Mouse (Mus musculus) hindbrain, embryonic 14.5 days (tissue): ENCODE data around the gene Grem1. TPM values are rescaled to one million over a fixed set of nuclear protein-coding genes. Genes with fewer than 3 reads are reported as not detected.

Experiments used
- ATAC-seq: fragments of 200-750 bp; cut with Nextera tagmentation; 2 replicates; pipeline ENCODE4 v1.8.0; 2017; ENCODE audit warnings: moderate number of reproducible peaks, mild to moderate bottlenecking, moderate TSS enrichment, moderate library complexity; ENCODE audit not compliant: low FRiP score
- DNase-seq: peaks from one replicate; pipeline ENCODE4 v3.0.0-alpha.2; 2015; ENCODE audit warnings: low spot score
- H3K27ac ChIP-seq: fragments of 300-500 bp; sonication (generic); 2 replicates; pipeline ENCODE4 v1.5.1; 2014; ENCODE audit warnings: mild to moderate bottlenecking, moderate library complexity
- H3K27me3 ChIP-seq: fragments of 300-500 bp; sonication (generic); 2 replicates; pipeline ENCODE4 v1.6.1; 2014; ENCODE audit warnings: mild to moderate bottlenecking, low read length, mixed read lengths; ENCODE audit not compliant: control insufficient read depth, insufficient read depth
- H3K36me3 ChIP-seq: fragments of 300-500 bp; sonication (generic); replicated peaks from 2 replicates; pipeline ENCODE4 v1.6.1; 2014; ENCODE audit not compliant: control insufficient read depth, insufficient read depth
- H3K4me1 ChIP-seq: fragments of 300-500 bp; sonication (generic); replicated peaks from 2 replicates; pipeline ENCODE4 v1.6.1; 2014; ENCODE audit warnings: antibody characterized with exemption, low read length, mixed read lengths; ENCODE audit not compliant: control insufficient read depth, insufficient read depth
- H3K4me2 ChIP-seq: fragments of 300-500 bp; sonication (generic); replicated peaks from 2 replicates; pipeline ENCODE4 v1.6.1; 2014; ENCODE audit warnings: mild to moderate bottlenecking, moderate library complexity
- H3K4me3 ChIP-seq: fragments of 300-500 bp; sonication (generic); replicated peaks from 2 replicates; pipeline ENCODE4 v1.5.1; 2014; ENCODE audit warnings: mild to moderate bottlenecking, low read length
- H3K9ac ChIP-seq: fragments of 300-500 bp; sonication (generic); 2 replicates; pipeline ENCODE4 v1.6.1; 2014
- H3K9me3 ChIP-seq: fragments of 300-500 bp; sonication (generic); 2 replicates; pipeline ENCODE4 v1.6.1; 2016; ENCODE audit warnings: low read length; ENCODE audit not compliant: control insufficient read depth
- WGBS: fragments of 180-500 bp; shearing (Covaris S2); extraction: QIAGEN DNeasy Blood & Tissue Kit; methylation state at CpG from one replicate; pipeline ENCODE4 v1.1.7; 2014; 5-methylcytosine and 5-hydroxymethylcytosine counted together
- polyA plus RNA-seq: library from polyadenylated mRNA; unstranded; fragments of >200 nt; fragmentation: Nextera tagmentation; extraction: Ambion mirVana; gene quantifications from 2 replicates; pipeline ENCODE4 v1.2.1, GENCODE M21; 2014

Grem1 gene
- polyA plus RNA-seq, 1 experiment from 2014 or later: 2.2 TPM

DNA sequence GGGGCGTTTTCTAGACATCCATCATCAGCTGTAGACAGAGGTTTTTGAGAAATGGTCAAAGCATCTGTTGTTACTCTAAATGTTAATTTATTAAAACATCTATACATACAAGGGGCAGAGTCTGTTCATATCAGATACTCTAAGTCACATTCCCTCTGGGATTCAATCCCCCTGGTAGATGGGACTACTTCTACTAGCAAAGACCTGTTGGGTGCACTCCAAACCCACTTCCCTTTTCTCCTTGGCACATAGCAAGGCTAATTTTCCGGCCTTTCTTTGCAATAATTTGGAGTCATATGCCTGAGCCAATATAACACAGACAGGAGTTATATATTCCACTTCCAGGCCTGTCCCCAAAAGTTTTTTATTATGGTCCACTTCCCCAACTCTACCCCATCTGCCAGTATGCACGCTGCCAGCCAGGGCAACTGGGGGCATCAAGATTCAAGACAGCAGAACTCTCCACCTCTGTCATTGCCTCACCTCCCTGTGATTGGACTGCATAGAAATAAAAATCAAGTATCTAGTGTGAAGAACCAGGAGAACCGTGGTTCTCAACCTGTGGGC, 30.5 kb upstream of the Grem1 start:
- H3K36me3 ChIP-seq: peaks cover 30% of the 10 kb centered on the region
- WGBS: 96% methylated on average over 4 of the region's 4 CpGs
- ATAC-seq (no peak), DNase-seq (no peak)
- H3K27me3 ChIP-seq: no peaks in the 10 kb centered on the region
- no peak overlapping the region for H3K9ac ChIP-seq
- no peaks in the 10 kb centered on the region for H3K4me1 ChIP-seq
- no peak overlapping the region for H3K27ac ChIP-seq
- no peak overlapping the region for H3K4me3 ChIP-seq
- H3K4me2 ChIP-seq: no peak overlapping the region
- no peaks in the 10 kb centered on the region for H3K9me3 ChIP-seq

DNA sequence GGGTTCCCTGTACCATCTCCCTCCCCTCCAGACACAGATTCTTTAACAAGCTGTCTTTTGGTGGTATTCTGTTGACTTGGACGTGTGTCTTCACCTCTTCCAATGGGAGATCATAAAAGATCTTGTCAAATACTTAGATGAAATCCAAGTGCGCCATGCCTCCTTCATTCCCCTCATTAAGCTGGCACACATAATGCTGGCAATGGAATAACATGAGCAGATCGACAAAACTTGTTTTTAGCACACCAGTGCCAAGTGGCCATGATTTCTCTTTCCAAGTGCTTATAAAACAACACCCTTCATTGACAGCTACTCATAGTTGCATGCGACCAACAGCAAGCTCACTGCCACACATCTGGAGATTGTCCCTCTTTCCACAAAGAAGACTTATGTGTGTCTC, 29.4 kb upstream of the Grem1 start:
- no peak for ATAC-seq
- 88% methylated on average over 4 of the region's 4 CpGs for WGBS
- no peak for DNase-seq

DNA sequence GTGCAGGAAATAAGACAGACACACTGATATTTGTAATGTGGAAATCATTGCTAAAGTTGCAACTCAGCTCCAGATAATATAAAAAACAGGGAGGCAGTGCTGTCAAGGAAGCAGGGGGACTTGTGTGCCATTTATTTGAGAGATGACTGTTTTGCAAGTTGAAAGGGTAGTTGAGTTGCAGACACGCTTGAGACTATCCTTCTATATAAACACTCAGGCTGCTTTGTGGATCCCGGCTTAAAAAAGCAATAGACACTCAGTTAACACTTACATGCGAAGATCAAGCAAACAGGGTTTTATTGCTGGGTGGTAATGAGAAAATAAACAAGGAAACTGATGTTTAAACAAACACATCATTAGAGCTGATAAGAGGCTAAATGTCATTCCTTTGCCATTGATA, 26.4 kb upstream of the Grem1 start:
- ATAC-seq (no peak), DNase-seq (no peak)
- Histone ChIP-seq H3K4me3 (no peak overlapping the region), H3K4me2 (no peak overlapping the region), H3K36me3 (peaks cover 20% of the 10 kb centered on the region), H3K27ac (no peak overlapping the region), H3K9ac (no peak overlapping the region), H3K27me3 (no peaks in the 10 kb centered on the region), H3K4me1 (no peaks in the 10 kb centered on the region), H3K9me3 (no peaks in the 10 kb centered on the region)
- 83% methylated on average over 3 of the region's 3 CpGs for WGBS

More for the DNA sequence above, 29.4 kb upstream of the Grem1 start:
- no peak overlapping the region for H3K9ac ChIP-seq
- H3K36me3 ChIP-seq: peaks cover 30% of the 10 kb centered on the region
- H3K27me3 ChIP-seq: no peaks in the 10 kb centered on the region
- H3K9me3 ChIP-seq: no peaks in the 10 kb centered on the region
- H3K4me1 ChIP-seq: no peaks in the 10 kb centered on the region
- no peak overlapping the region for H3K4me2 ChIP-seq
- H3K27ac ChIP-seq: no peak overlapping the region
- H3K4me3 ChIP-seq: no peak overlapping the region

DNA sequence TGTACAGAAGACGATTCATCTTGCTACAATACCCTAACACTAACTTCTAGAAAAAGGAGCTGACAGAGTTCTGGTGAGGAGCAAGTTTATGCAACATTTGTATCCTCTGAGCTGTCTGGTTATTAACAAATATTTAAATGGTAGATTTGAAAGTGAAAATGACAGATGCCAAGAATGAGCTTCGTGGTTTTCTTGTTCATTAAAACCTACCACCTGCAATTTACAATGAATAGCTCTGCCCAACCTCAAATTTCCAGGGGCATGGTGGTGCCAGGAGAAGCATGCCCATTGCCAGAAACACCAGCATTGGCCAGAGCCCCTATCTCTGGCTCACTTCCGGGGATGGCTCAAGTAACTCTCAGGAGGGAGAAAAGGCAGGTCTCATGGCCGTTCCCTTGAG, 23.1 kb upstream of the Grem1 start:
- Histone ChIP-seq H3K36me3 (no peaks in the 10 kb centered on the region; the same call in 1 of the 2 replicates), H3K4me1 (no peaks in the 10 kb centered on the region), H3K4me2 (no peak overlapping the region), H3K9ac (no peak overlapping the region), H3K9me3 (no peaks in the 10 kb centered on the region), H3K4me3 (no peak overlapping the region), H3K27ac (no peak overlapping the region), H3K27me3 (no peaks in the 10 kb centered on the region)
- 92% methylated on average over 4 of the region's 4 CpGs for WGBS
- no peak for ATAC-seq
- DNase-seq: no peak

GRCm38 (mm10) chr2:113781107-113781506, 22.7 kb upstream of the Grem1 start:
- no peak overlapping the region for H3K27ac ChIP-seq
- H3K9me3 ChIP-seq: no peaks in the 10 kb centered on the region
- DNase-seq (no peak), ATAC-seq (no peak)
- WGBS: 92% methylated on average over 5 of the region's 5 CpGs
- no peak overlapping the region for H3K9ac ChIP-seq
- no peaks in the 10 kb centered on the region for H3K4me1 ChIP-seq
- no peaks in the 10 kb centered on the region for H3K27me3 ChIP-seq
- no peak overlapping the region for H3K4me3 ChIP-seq
- no peaks in the 10 kb centered on the region; the same call in 1 of the 2 replicates for H3K36me3 ChIP-seq
- no peak overlapping the region for H3K4me2 ChIP-seq

GRCm38 (mm10) chr2:113779336-113779735, 20.9 kb upstream of the Grem1 start:
- Histone ChIP-seq H3K4me2 (no peak overlapping the region), H3K4me1 (no peaks in the 10 kb centered on the region), H3K36me3 (peaks cover 1% of the 10 kb centered on the region; the same call in 1 of the 2 replicates), H3K9me3 (no peaks in the 10 kb centered on the region), H3K27me3 (no peaks in the 10 kb centered on the region), H3K27ac (no peak overlapping the region), H3K9ac (no peak overlapping the region), H3K4me3 (no peak overlapping the region)
- DNase-seq: no peak
- WGBS: 84% methylated on average over 3 of the region's 3 CpGs
- no peak for ATAC-seq

- 80% methylated on average over 6 of the region's 6 CpGs for WGBS
- Histone ChIP-seq H3K27ac (no peak overlapping the region), H3K9me3 (no peaks in the 10 kb centered on the region), H3K9ac (no peak overlapping the region), H3K4me2 (no peak overlapping the region), H3K4me1 (no peaks in the 10 kb centered on the region), H3K27me3 (no peaks in the 10 kb centered on the region), H3K36me3 (peaks cover 4% of the 10 kb centered on the region; the same call in 1 of the 2 replicates), H3K4me3 (no peak overlapping the region)
- ATAC-seq: no peak
- no peak for DNase-seq
Observed at GRCm38 (mm10) chr2:113778036-113778435, 19.6 kb upstream of the Grem1 start.

- Histone ChIP-seq H3K27ac (no peak overlapping the region), H3K9me3 (no peaks in the 10 kb centered on the region), H3K4me3 (no peak overlapping the region), H3K4me2 (no peak overlapping the region), H3K4me1 (no peaks in the 10 kb centered on the region), H3K27me3 (no peaks in the 10 kb centered on the region), H3K9ac (no peak overlapping the region), H3K36me3 (peaks cover 4% of the 10 kb centered on the region; the same call in 1 of the 2 replicates)
- WGBS: 84% methylated on average over 3 of the region's 3 CpGs
- DNase-seq (no peak), ATAC-seq (no peak)
Observed at GRCm38 (mm10) chr2:113776297-113776696, 17.9 kb upstream of the Grem1 start.

- Histone ChIP-seq H3K4me3 (no peak overlapping the region), H3K9ac (no peak overlapping the region), H3K4me1 (no peaks in the 10 kb centered on the region), H3K27me3 (no peaks in the 10 kb centered on the region), H3K27ac (no peak overlapping the region), H3K36me3 (peaks cover 4% of the 10 kb centered on the region; the same call in 1 of the 2 replicates), H3K4me2 (no peak overlapping the region), H3K9me3 (no peaks in the 10 kb centered on the region)
- no peak for ATAC-seq
- WGBS: 81% methylated on average over 6 of the region's 6 CpGs
- no peak for DNase-seq
Observed at GRCm38 (mm10) chr2:113774150-113774805, 15.8 kb upstream of the Grem1 start.
